Mouse (Mus musculus) lung, postnatal 0 days (tissue): ENCODE measurements at regions not wholly inside any gene's neighbourhood (a gene's known extent, or its start where the extent isn't known, plus 50 kb on each side); places are given as distances from the start of the nearest gene placed in this dataset.
A peak's percentile ranks its signal among the peaks of the same experiment; 100 is the strongest.

Experiments used
- ATAC-seq: fragments of 200-750 bp; cut with Nextera tagmentation; 2 replicates; pipeline ENCODE4 v1.8.0; 2017; ENCODE audit warnings: moderate library complexity
- DNase-seq: peaks from one replicate; pipeline ENCODE4 v3.0.0-alpha.2; 2016; ENCODE audit warnings: low spot score
- H3K27ac ChIP-seq: fragments of 300-500 bp; sonication (generic); 2 replicates; pipeline ENCODE4 v1.5.1; 2014; ENCODE audit warnings: antibody characterized with exemption, mild to moderate bottlenecking, low read length, mixed read lengths
- H3K27me3 ChIP-seq: fragments of 300-500 bp; sonication (generic); replicated peaks from 2 replicates; pipeline ENCODE4 v1.6.1; 2014; ENCODE audit warnings: low read length, mixed read lengths; ENCODE audit not compliant: insufficient read depth
- H3K36me3 ChIP-seq: fragments of 300-500 bp; sonication (generic); 2 replicates; pipeline ENCODE4 v1.6.1; 2014; ENCODE audit warnings: low read length, mixed read lengths; ENCODE audit not compliant: insufficient read depth
- H3K4me1 ChIP-seq: fragments of 300-500 bp; sonication (generic); 2 replicates; pipeline ENCODE4 v1.6.1; 2014; ENCODE audit warnings: antibody characterized with exemption, low read depth, low read length, mixed read lengths; ENCODE audit not compliant: insufficient read depth
- H3K4me2 ChIP-seq: fragments of 300-500 bp; sonication (generic); replicated peaks from 2 replicates; pipeline ENCODE4 v1.6.1; 2014; ENCODE audit warnings: low read depth, mild to moderate bottlenecking, low read length, moderate library complexity, mixed read lengths
- H3K4me3 ChIP-seq: fragments of 300-500 bp; sonication (generic); 2 replicates; pipeline ENCODE4 v1.5.1; 2014; ENCODE audit warnings: low read depth, low read length
- H3K9ac ChIP-seq: fragments of 300-500 bp; sonication (generic); replicated peaks from 2 replicates; pipeline ENCODE4 v1.6.1; 2014; ENCODE audit warnings: low read depth, mild to moderate bottlenecking
- H3K9me3 ChIP-seq: fragments of 300-500 bp; sonication (generic); 2 replicates; pipeline ENCODE4 v1.6.1; 2016; ENCODE audit warnings: low read length, mixed read lengths
- CTCF ChIP-seq: IDR thresholded peaks from 2 replicates; pipeline ENCODE4 v1.5.1; 2016; ENCODE audit warnings: antibody characterized with exemption, mild to moderate bottlenecking
- EP300 ChIP-seq: IDR thresholded peaks from 2 replicates; pipeline ENCODE4 v1.6.1; 2016; ENCODE audit warnings: antibody characterized with exemption, mild to moderate bottlenecking, control low read depth
- WGBS: fragments of 180-500 bp; shearing (Covaris S2); extraction: QIAGEN DNeasy Blood & Tissue Kit; methylation state at CpG from one replicate; pipeline ENCODE4 v1.1.7; 2014; 5-methylcytosine and 5-hydroxymethylcytosine counted together

GRCm38 (mm10) chr8:34320158-34320587 is 208.6 kb upstream of the Gm10131 start:
- DNase-seq (no peak), ATAC-seq (no peak)
- Histone ChIP-seq H3K4me1 (no peaks in the 10 kb centered on the region), H3K9me3 (no peaks in the 10 kb centered on the region), H3K4me3 (no peak overlapping the region), H3K27me3 (no peaks in the 10 kb centered on the region), H3K9ac (no peak overlapping the region), H3K36me3 (no peaks in the 10 kb centered on the region), H3K27ac (no peak overlapping the region), H3K4me2 (no peak overlapping the region)
- WGBS, result 28% methylated on average over 6 of the region's 6 CpGs
- TF ChIP-seq EP300 (no peak), CTCF (no peak)

GRCm38 (mm10) chr8:34319719-34320118 is 208.2 kb upstream of the Gm10131 start:
- Histone ChIP-seq H3K27me3 (no peaks in the 10 kb centered on the region), H3K36me3 (no peaks in the 10 kb centered on the region), H3K4me3 (no peak overlapping the region), H3K9ac (no peak overlapping the region), H3K27ac (no peak overlapping the region), H3K9me3 (no peaks in the 10 kb centered on the region), H3K4me1 (no peaks in the 10 kb centered on the region), H3K4me2 (no peak overlapping the region)
- DNase-seq (no peak), ATAC-seq (no peak)
- 95% methylated on average over 5 of the region's 5 CpGs for WGBS
- TF ChIP-seq CTCF, result no peak
- no peak for TF ChIP-seq EP300

- Histone ChIP-seq H3K4me3 (no peak overlapping the region), H3K36me3 (no peaks in the 10 kb centered on the region), H3K27ac (no peak overlapping the region), H3K27me3 (no peaks in the 10 kb centered on the region), H3K4me2 (no peak overlapping the region), H3K9me3 (no peaks in the 10 kb centered on the region), H3K4me1 (no peaks in the 10 kb centered on the region), H3K9ac (no peak overlapping the region)
- ATAC-seq (no peak), DNase-seq (no peak)
- TF ChIP-seq EP300 (no peak), CTCF (no peak)
Observed at GRCm38 (mm10) chr8:34315233-34315632, 203.7 kb upstream of the Gm10131 start.

GRCm38 (mm10) chr8:34305542-34306485 is 194.3 kb upstream of the Gm10131 start:
- H3K36me3 ChIP-seq, result no peaks in the 10 kb centered on the region
- TF ChIP-seq EP300, result no peak
- TF ChIP-seq CTCF, result no peak
- ATAC-seq, result no peak
- no peak overlapping the region for H3K27ac ChIP-seq
- DNase-seq, result no peak
- H3K4me3 ChIP-seq, result no peak overlapping the region
- H3K4me1 ChIP-seq, result no peaks in the 10 kb centered on the region
- no peaks in the 10 kb centered on the region for H3K9me3 ChIP-seq
- WGBS, result 38% methylated on average over 7 of the region's 7 CpGs
- no peak overlapping the region for H3K9ac ChIP-seq
- H3K27me3 ChIP-seq, result no peaks in the 10 kb centered on the region
- no peak overlapping the region for H3K4me2 ChIP-seq

GRCm38 (mm10) chr8:34303815-34304214 is 192.3 kb upstream of the Gm10131 start:
- TF ChIP-seq CTCF (no peak), EP300 (no peak)
- Histone ChIP-seq H3K4me3 (no peak overlapping the region), H3K4me1 (no peaks in the 10 kb centered on the region), H3K9me3 (no peaks in the 10 kb centered on the region), H3K9ac (no peak overlapping the region), H3K4me2 (no peak overlapping the region), H3K36me3 (no peaks in the 10 kb centered on the region), H3K27me3 (no peaks in the 10 kb centered on the region), H3K27ac (no peak overlapping the region)
- WGBS, result 88% methylated on average over 11 of the region's 11 CpGs
- DNase-seq, result no peak
- no peak for ATAC-seq

- TF ChIP-seq EP300 (peak; percentile 70), CTCF (no peak)
- no peak overlapping the region for H3K27ac ChIP-seq
- WGBS, result 45% methylated on average over 15 of the region's 15 CpGs
- no peak overlapping the region for H3K9ac ChIP-seq
- no peaks in the 10 kb centered on the region for H3K4me1 ChIP-seq
- H3K4me3 ChIP-seq, result no peak overlapping the region
- DNase-seq (peak; percentile 53), ATAC-seq (peak; percentile 78)
- no peaks in the 10 kb centered on the region for H3K36me3 ChIP-seq
- H3K27me3 ChIP-seq, result no peaks in the 10 kb centered on the region
- no peaks in the 10 kb centered on the region for H3K9me3 ChIP-seq
- H3K4me2 ChIP-seq, result no peak overlapping the region
Observed at GRCm38 (mm10) chr8:34300331-34300903, 188.9 kb upstream of the Gm10131 start.
